Mouse (Mus musculus): Measurements from ENCODE around the gene Gng12. TPM values are rescaled to one million over a fixed set of nuclear protein-coding genes. Genes with fewer than 3 reads are reported as not detected.

The Gng12 gene
- polyA plus RNA-seq, 1 experiment from 2014 or later: 51.5 TPM

- no peaks in the 10 kb centered on the region for H3K9me3 ChIP-seq (ENCODE audit: control insufficient read depth, low read length)
- WGBS: 64% methylated on average over 7 of the region's 7 CpGs
- H3K4me2 ChIP-seq: peak overlapping the region; percentile 18
- H3K4me1 ChIP-seq (replicated peaks; ENCODE audit: control insufficient read depth, insufficient read depth, low read length): peaks cover 21% of the 10 kb centered on the region
- no peak for DNase-seq (ENCODE audit: low spot score)
- H3K36me3 ChIP-seq (ENCODE audit: control insufficient read depth, insufficient read depth, low read length): no peaks in the 10 kb centered on the region
- H3K9ac ChIP-seq (ENCODE audit: low read depth, low read length): no peak overlapping the region
- H3K27ac ChIP-seq (ENCODE audit: low read depth, low read length): peak overlapping the region; percentile 11; the same call in 1 of the 2 replicates
- peak; percentile 94 for ATAC-seq (replicated peaks; ENCODE audit: low FRiP score)
- no peak overlapping the region for H3K4me3 ChIP-seq (ENCODE audit: low read depth, low read length)
- no peaks in the 10 kb centered on the region for H3K27me3 ChIP-seq (replicated peaks; ENCODE audit: control insufficient read depth, insufficient read depth, low read length)
These were observed 161.9 kb downstream of the Gng12 start for GRCm38 (mm10) chr6:67057991-67058696.

DNA sequence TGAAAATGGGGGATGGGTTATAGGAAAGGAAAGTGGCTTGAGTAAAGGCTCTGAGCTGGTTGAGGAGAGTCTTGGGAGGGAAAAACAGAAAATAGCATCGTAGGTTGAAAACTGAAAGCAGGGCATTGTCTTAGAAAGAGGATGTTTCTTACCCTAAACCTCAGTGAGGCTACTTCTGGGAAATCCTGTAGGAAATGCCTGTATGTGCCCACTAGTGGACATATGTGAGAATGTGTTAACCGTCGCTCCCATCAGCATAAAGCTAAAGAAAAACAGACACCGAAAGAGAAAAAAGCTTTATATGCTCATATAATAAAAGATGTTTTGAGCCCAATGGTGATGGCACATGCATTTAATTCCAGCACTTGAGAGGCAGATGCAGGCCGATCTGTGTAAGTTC is 163.9 kb downstream of the Gng12 start:
- H3K9me3 ChIP-seq (ENCODE audit: control insufficient read depth, low read length): no peaks in the 10 kb centered on the region
- H3K9ac ChIP-seq (ENCODE audit: low read depth, low read length): no peak overlapping the region
- no peaks in the 10 kb centered on the region for H3K27me3 ChIP-seq (replicated peaks; ENCODE audit: control insufficient read depth, insufficient read depth, low read length)
- H3K4me3 ChIP-seq (ENCODE audit: low read depth, low read length): no peak overlapping the region
- WGBS: 69% methylated on average over 5 of the region's 5 CpGs
- peaks cover 21% of the 10 kb centered on the region for H3K4me1 ChIP-seq (replicated peaks; ENCODE audit: control insufficient read depth, insufficient read depth, low read length)
- H3K4me2 ChIP-seq: no peak overlapping the region
- ATAC-seq (replicated peaks; ENCODE audit: low FRiP score) (no peak), DNase-seq (ENCODE audit: low spot score) (no peak)
- H3K27ac ChIP-seq (ENCODE audit: low read depth, low read length): no peak overlapping the region
- no peaks in the 10 kb centered on the region for H3K36me3 ChIP-seq (ENCODE audit: control insufficient read depth, insufficient read depth, low read length)

- ATAC-seq (replicated peaks; ENCODE audit: low FRiP score) (no peak; the same call in 1 of the 2 replicates), DNase-seq (ENCODE audit: low spot score) (no peak)
- no peak overlapping the region for H3K4me3 ChIP-seq (ENCODE audit: low read depth, low read length)
- no peak overlapping the region for H3K4me2 ChIP-seq
- no peaks in the 10 kb centered on the region for H3K27me3 ChIP-seq (replicated peaks; ENCODE audit: control insufficient read depth, insufficient read depth, low read length)
- no peaks in the 10 kb centered on the region for H3K9me3 ChIP-seq (ENCODE audit: control insufficient read depth, low read length)
- H3K4me1 ChIP-seq (replicated peaks; ENCODE audit: control insufficient read depth, insufficient read depth, low read length): no peaks in the 10 kb centered on the region
- H3K27ac ChIP-seq (ENCODE audit: low read depth, low read length): no peak overlapping the region
- H3K36me3 ChIP-seq (ENCODE audit: control insufficient read depth, insufficient read depth, low read length): no peaks in the 10 kb centered on the region
- no peak overlapping the region for H3K9ac ChIP-seq (ENCODE audit: low read depth, low read length)
- WGBS: 52% methylated on average over 8 of the region's 8 CpGs
These were observed 173.1 kb downstream of the Gng12 start for GRCm38 (mm10) chr6:67069219-67069762.

- no peak; the same call in 1 of the 2 replicates for ATAC-seq (replicated peaks; ENCODE audit: low FRiP score)
- no peak overlapping the region for H3K9ac ChIP-seq (ENCODE audit: low read depth, low read length)
These were observed 173.7 kb downstream of the Gng12 start for GRCm38 (mm10) chr6:67069800-67070315.

More at GRCm38 (mm10) chr6:67069800-67070315, 173.7 kb downstream of the Gng12 start:
- H3K27me3 ChIP-seq (replicated peaks; ENCODE audit: control insufficient read depth, insufficient read depth, low read length): no peaks in the 10 kb centered on the region
- H3K4me2 ChIP-seq: no peak overlapping the region
- no peak overlapping the region for H3K27ac ChIP-seq (ENCODE audit: low read depth, low read length)
- H3K9me3 ChIP-seq (ENCODE audit: control insufficient read depth, low read length): no peaks in the 10 kb centered on the region
- no peak overlapping the region for H3K4me3 ChIP-seq (ENCODE audit: low read depth, low read length)
- DNase-seq (ENCODE audit: low spot score): no peak
- H3K36me3 ChIP-seq (ENCODE audit: control insufficient read depth, insufficient read depth, low read length): no peaks in the 10 kb centered on the region
- no peaks in the 10 kb centered on the region for H3K4me1 ChIP-seq (replicated peaks; ENCODE audit: control insufficient read depth, insufficient read depth, low read length)
- 62% methylated on average over 9 of the region's 9 CpGs for WGBS

Other genes starting within 250 kb of the Gng12 start
- gene Vmn1r35, start 210.5 kb upstream of the Gng12 start, polyA plus RNA-seq (2014; fragmentation: Nextera tagmentation; extraction: Ambion mirVana): not detected in 2 replicates
- gene Vmn1r36, start 177.2 kb upstream of the Gng12 start, polyA plus RNA-seq (2014; fragmentation: Nextera tagmentation; extraction: Ambion mirVana): not detected in 2 replicates
- not detected in 2 replicates for gene Vmn1r37, start 167.0 kb upstream of the Gng12 start, polyA plus RNA-seq (2014; fragmentation: Nextera tagmentation; extraction: Ambion mirVana)
- not detected in 2 replicates for gene Vmn1r38, start 113.8 kb upstream of the Gng12 start, polyA plus RNA-seq (2014; fragmentation: Nextera tagmentation; extraction: Ambion mirVana)
- not detected in 2 replicates for gene Vmn1r39, start 85.8 kb upstream of the Gng12 start, polyA plus RNA-seq (2014; fragmentation: Nextera tagmentation; extraction: Ambion mirVana)
- gene Gadd45a, start 141.1 kb downstream of the Gng12 start, polyA plus RNA-seq (2014; fragmentation: Nextera tagmentation; extraction: Ambion mirVana): 27.9 and 31.1 TPM in 2 replicates